Mouse (Mus musculus) MEL (cell line): Measurements from ENCODE around the gene Cdk13.
A peak's percentile ranks its signal among the peaks of the same experiment; 100 is the strongest.

ENCODE experiments used
- BHLHE40 ChIP-seq: IDR thresholded peaks from 2 replicates; pipeline ENCODE4 v1.6.1; 2012; ENCODE audit warnings: low read depth, mild to moderate bottlenecking, inconsistent platforms, low read length, improper control_type of control experiment, borderline replicate concordance
- CTCF ChIP-seq, 3 experiments: IDR thresholded peaks in 2 of 3; conservative IDR thresholded peaks in 1 of 3; 2 replicates each; pipeline ENCODE4 v1.5.1; 2011 to 2012; ENCODE audit warnings: low read length in 3 of 3, low read depth in 2 of 3, mild to moderate bottlenecking in 2 of 3, improper control_type of control experiment in 1 of 3, inconsistent platforms in 1 of 3, mixed read lengths in 1 of 3, moderate library complexity in 1 of 3; ENCODE audit not compliant: control insufficient read depth in 1 of 3, insufficient read depth in 1 of 3, poor library complexity in 1 of 3, severe bottlenecking in 1 of 3
- EP300 ChIP-seq, 2 experiments: IDR thresholded peaks; 2 replicates each; pipeline ENCODE4 v1.6.1; 2011; ENCODE audit warnings: improper control_type of control experiment in 2 of 2, low read length in 2 of 2, low read depth in 1 of 2, mild to moderate bottlenecking in 1 of 2
- ETS1 ChIP-seq: IDR thresholded peaks from 2 replicates; pipeline ENCODE4 v1.6.1; 2012; ENCODE audit warnings: low read depth, mild to moderate bottlenecking, inconsistent platforms, low read length, improper control_type of control experiment, moderate library complexity
- GATA1 ChIP-seq: IDR thresholded peaks from 2 replicates; pipeline ENCODE4 v1.6.1; 2011; ENCODE audit warnings: low read depth, low read length, improper control_type of control experiment
- MAFK ChIP-seq: IDR thresholded peaks from 2 replicates; pipeline ENCODE4 v1.6.1; 2011; ENCODE audit warnings: low read depth, mild to moderate bottlenecking, low read length, improper control_type of control experiment, borderline replicate concordance
- NELFE ChIP-seq: IDR thresholded peaks from 2 replicates; pipeline ENCODE4 v1.6.1; 2011; ENCODE audit warnings: low read depth, low read length, improper control_type of control experiment
- POLR2A ChIP-seq, 2 experiments: IDR thresholded peaks; 2 replicates each; pipeline ENCODE4 v1.6.1; 2011 to 2012; ENCODE audit warnings: low read length in 2 of 2, mild to moderate bottlenecking in 2 of 2, control low read depth in 1 of 2, improper control_type of control experiment in 1 of 2, low read depth in 1 of 2, moderate library complexity in 1 of 2; ENCODE audit not compliant: control insufficient read depth in 1 of 2, insufficient read depth in 1 of 2, poor library complexity in 1 of 2
- POLR2AphosphoS2 ChIP-seq: IDR thresholded peaks from 2 replicates; pipeline ENCODE4 v1.6.1; 2011; ENCODE audit warnings: low read length, improper control_type of control experiment
- RAD21 ChIP-seq: IDR thresholded peaks from 2 replicates; pipeline ENCODE4 v1.6.1; 2011; ENCODE audit warnings: mild to moderate bottlenecking, low read depth, low read length, improper control_type of control experiment
- RCOR1 ChIP-seq: IDR thresholded peaks from 2 replicates; pipeline ENCODE4 v1.6.1; 2012; ENCODE audit warnings: low read depth, mild to moderate bottlenecking, inconsistent platforms, low read length, improper control_type of control experiment
- SIN3A ChIP-seq: IDR thresholded peaks from 2 replicates; pipeline ENCODE4 v1.6.1; 2012; ENCODE audit warnings: low read length, improper control_type of control experiment, inconsistent platforms
- TCF12 ChIP-seq: IDR thresholded peaks from 2 replicates; pipeline ENCODE4 v1.6.1; 2014; ENCODE audit warnings: low read depth, mild to moderate bottlenecking, inconsistent platforms, low read length, improper control_type of control experiment, moderate library complexity

DNA sequence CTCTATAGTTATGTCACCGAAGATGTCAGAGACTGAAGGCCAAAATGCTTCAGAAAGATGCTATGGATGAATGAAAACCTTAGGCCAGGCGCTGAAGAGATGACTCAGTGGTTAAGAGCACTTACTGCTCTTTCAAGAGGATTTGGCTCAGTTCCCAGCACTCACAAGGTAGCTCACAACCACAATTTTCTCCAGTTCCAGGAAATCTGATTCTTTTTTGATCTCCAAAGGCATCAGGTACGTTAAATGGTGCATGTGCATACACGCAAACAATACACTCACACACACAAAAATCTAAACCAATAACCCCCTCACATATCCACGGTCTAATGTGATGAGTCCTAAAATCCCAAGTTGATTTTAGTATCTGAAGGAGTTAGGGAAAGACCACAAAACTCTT, 111.1 kb downstream of the Cdk13 start:
- TF ChIP-seq CTCF (IDR thresholded peaks at IDR 0.05 in 2 of 3, conservative IDR thresholded peaks at IDR 0.05 in 1 of 3; ENCODE audit: control insufficient read depth in 1 of 3, insufficient read depth in 1 of 3, low read depth in 2 of 3, low read length in 3 of 3, poor library complexity in 1 of 3, severe bottlenecking in 1 of 3) (no peak), GATA1 (peak; percentile 43; the same call in 1 of the 2 replicates), ETS1 (peak; percentile 44; the same call in 1 of the 2 replicates), BHLHE40 (peak; percentile 51; the same call in 1 of the 2 replicates), POLR2AphosphoS2 (no peak), EP300 (IDR thresholded peaks at IDR 0.05; ENCODE audit: low read depth in 1 of 2, low read length in 2 of 2) (peak in 1 of 2 experiments; percentile 47; a peak in 1 of 4 replicates), SIN3A (peak; percentile 15), RCOR1 (no peak), POLR2A (IDR thresholded peaks at IDR 0.05; ENCODE audit: control insufficient read depth in 1 of 2, insufficient read depth in 1 of 2, low read depth in 1 of 2, low read length in 2 of 2, poor library complexity in 1 of 2) (no peak), MAFK (no peak), NELFE (no peak), RAD21 (no peak), TCF12 (no peak)
